Comparison of ENCODE assay signal across 8 mouse cellular contexts in genomic region chr3:33143592-33143991, GRCm38 (mm10). TPM values are rescaled to one million over a fixed set of nuclear protein-coding genes. Genes with fewer than 3 reads are reported as not detected.
DNase-seq lines count a peak whose midpoint lies in the region; ATAC-seq and TF ChIP-seq lines count a peak whose summit lies in the region.

No protein-coding gene starts in this region.

- 79% methylated on average over 7 of the region's 7 CpGs for WGBS in heart, embryonic 10.5 days
- WGBS in hindbrain, embryonic 11.5 days, result 80% methylated on average over 7 of the region's 7 CpGs
- WGBS in midbrain, embryonic 10.5 days, result 80% methylated on average over 7 of the region's 7 CpGs

- no peaks in the 10 kb centered on the region for H3K9me3 ChIP-seq in heart, embryonic 10.5 days
- H3K9me3 ChIP-seq in E14TG2a.4 (ENCODE audit: low read length), result peaks cover under 1% of the 10 kb centered on the region; the same call in 1 of the 2 replicates
- H3K9me3 ChIP-seq in hindbrain, embryonic 11.5 days (ENCODE audit: control insufficient read depth, low read length), result no peaks in the 10 kb centered on the region
- no peaks in the 10 kb centered on the region for H3K9me3 ChIP-seq in midbrain, embryonic 10.5 days (replicated peaks)

- H3K27me3 ChIP-seq in heart, embryonic 10.5 days (ENCODE audit: insufficient read depth, poor library complexity, severe bottlenecking), result peaks cover 36% of the 10 kb centered on the region
- H3K27me3 ChIP-seq in E14TG2a.4 (ENCODE audit: insufficient read depth, low read length), result peaks cover 24% of the 10 kb centered on the region
- no peaks in the 10 kb centered on the region; the same call in 1 of the 2 replicates for H3K27me3 ChIP-seq in hindbrain, embryonic 11.5 days (ENCODE audit: control insufficient read depth, insufficient read depth, low read length)
- H3K27me3 ChIP-seq in midbrain, embryonic 10.5 days (ENCODE audit: low read depth, poor library complexity, severe bottlenecking), result peaks cover 77% of the 10 kb centered on the region

- no peaks in the 10 kb centered on the region for H3K36me3 ChIP-seq in heart, embryonic 10.5 days
- H3K36me3 ChIP-seq in E14TG2a.4 (ENCODE audit: insufficient read depth, low read length), result no peaks in the 10 kb centered on the region
- no peaks in the 10 kb centered on the region for H3K36me3 ChIP-seq in hindbrain, embryonic 11.5 days (ENCODE audit: control insufficient read depth, insufficient read depth, low read length)
- no peaks in the 10 kb centered on the region for H3K36me3 ChIP-seq in midbrain, embryonic 10.5 days

- 0 out of 2 replicates have a peak overlapping the region, but pooled peaks have one; percentile 11 for H3K4me2 ChIP-seq in hindbrain, embryonic 11.5 days (replicated peaks; ENCODE audit: low read depth, low read length)

- ATAC-seq in hindbrain, embryonic 11.5 days (ENCODE audit: low FRiP score), result peak; percentile 39

- DNase-seq in heart, embryonic 10.5 days (ENCODE audit: low spot score), result no peak
- no peak for DNase-seq in heart, adult 11 months
- no peak for DNase-seq in hindbrain, embryonic 11.5 days (ENCODE audit: low spot score)
- DNase-seq in midbrain, embryonic 10.5 days (ENCODE audit: low spot score), result no peak
- DNase-seq in right cerebral cortex, adult 2 months (ENCODE audit: low spot score in 2 of 2), result no peak
- no peak for DNase-seq in layer of hippocampus, adult 9-11 months
- DNase-seq in layer of hippocampus, adult 9-10 months (ENCODE audit: low spot score), result no peak

- TF ChIP-seq CTCF in E14TG2a.4 (conservative IDR thresholded peaks at IDR 0.05; ENCODE audit: low read length), result no peak

- peaks cover 9% of the 10 kb centered on the region for H3K4me1 ChIP-seq in heart, embryonic 10.5 days
- peaks cover 20% of the 10 kb centered on the region for H3K4me1 ChIP-seq in E14TG2a.4 (replicated peaks; ENCODE audit: low read depth, low read length)
- H3K4me1 ChIP-seq in hindbrain, embryonic 11.5 days (replicated peaks; ENCODE audit: control insufficient read depth, insufficient read depth, low read length), result 0 out of 2 replicates have a peak, but pooled peaks cover 2% of the 10 kb centered on the region
- H3K4me1 ChIP-seq in midbrain, embryonic 10.5 days, result peaks cover 21% of the 10 kb centered on the region

- H3K4me3 ChIP-seq in heart, embryonic 10.5 days, result 0 out of 2 replicates have a peak overlapping the region, but pooled peaks have one; percentile 70
- peak overlapping the region; percentile 89 for H3K4me3 ChIP-seq in E14TG2a.4 (replicated peaks; ENCODE audit: low read length)
- H3K4me3 ChIP-seq in hindbrain, embryonic 11.5 days (ENCODE audit: low read depth, low read length), result 0 out of 2 replicates have a peak overlapping the region, but pooled peaks have one; percentile 63
- peak overlapping the region; percentile 75 for H3K4me3 ChIP-seq in midbrain, embryonic 10.5 days

- H3K27ac ChIP-seq in heart, embryonic 10.5 days, result no peak overlapping the region
- H3K27ac ChIP-seq in hindbrain, embryonic 11.5 days (ENCODE audit: low read depth, low read length), result no peak overlapping the region
- no peak overlapping the region for H3K27ac ChIP-seq in midbrain, embryonic 10.5 days (replicated peaks)

- no peak overlapping the region for H3K9ac ChIP-seq in hindbrain, embryonic 11.5 days (ENCODE audit: low read depth, low read length)

RNA-seq across cellular contexts. Expression of gene Pex5l, which starts 0.5 kb away (rescaled TPM):
- 0.12 and 0.14 TPM in 2 replicates for polyA plus RNA-seq in heart, embryonic 10.5 days (2016; fragmentation: Nextera tagmentation; extraction: Ambion mirVana)
- 4.5 and 5.2 TPM in 2 replicates for polyA plus RNA-seq in hindbrain, embryonic 11.5 days (2014; fragmentation: Nextera tagmentation; extraction: Ambion mirVana)
- polyA plus RNA-seq in midbrain, embryonic 10.5 days (2016; fragmentation: Nextera tagmentation; extraction: Ambion mirVana), result 0.77 and 1.4 TPM in 2 replicates
